Mouse (Mus musculus): ENCODE measurements around the gene Cnn3.

The Cnn3 gene

GRCm38 (mm10) chr3:121492026-121492425, 65.7 kb downstream of the Cnn3 start:
- no peak for DNase-seq (ENCODE audit: low read depth)

- peak; percentile 89 for DNase-seq (ENCODE audit: low read depth)
These were observed 67.7 kb downstream of the Cnn3 start for GRCm38 (mm10) chr3:121493997-121494421.

GRCm38 (mm10) chr3:121500225-121500624, 73.9 kb downstream of the Cnn3 start:
- peak; percentile 81 for DNase-seq (ENCODE audit: low read depth)

GRCm38 (mm10) chr3:121500734-121501133, 74.4 kb downstream of the Cnn3 start:
- peak; percentile 12 for DNase-seq (ENCODE audit: low read depth)

GRCm38 (mm10) chr3:121504927-121505487, 78.7 kb downstream of the Cnn3 start:
- no peak for DNase-seq (ENCODE audit: low read depth)

- no peak for DNase-seq (ENCODE audit: low read depth)
These were observed 79.9 kb downstream of the Cnn3 start for GRCm38 (mm10) chr3:121506175-121506574.

GRCm38 (mm10) chr3:121506756-121507155, 80.5 kb downstream of the Cnn3 start:
- DNase-seq (ENCODE audit: low read depth) = no peak

- DNase-seq (ENCODE audit: low read depth) = no peak
These were observed 81.4 kb downstream of the Cnn3 start for GRCm38 (mm10) chr3:121507678-121508077.

Data from naive thymus-derived CD4-positive, alpha-beta T cell, adult 2 months (primary cell).